Mouse (Mus musculus): ENCODE data around the gene Gm17727.
"Not testable (repeated sequence)": the region's sequence is repeated elsewhere in the genome, so short reads cannot be mapped to it uniquely, and the experiment has no call there.

The Gm17727 gene

DNA sequence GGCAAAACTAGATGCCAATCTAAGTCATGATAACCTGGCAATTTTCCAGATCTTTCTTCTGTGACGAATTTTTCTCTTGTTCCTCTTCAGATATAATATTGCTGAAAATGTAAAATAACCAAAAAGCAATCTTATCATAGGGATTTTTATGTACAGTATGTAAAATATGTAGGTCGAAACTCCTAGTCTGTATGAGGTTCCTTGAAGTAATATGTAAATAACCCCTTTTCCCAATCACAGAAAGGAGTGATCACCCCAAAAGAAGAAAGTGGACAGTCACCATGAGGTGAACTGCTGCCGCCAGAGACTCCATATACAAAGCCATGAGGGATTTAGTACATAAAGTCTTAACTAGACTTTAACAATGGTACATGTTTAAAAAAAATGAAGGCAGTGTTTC lies at the start of gene Gm17727:
TSS of gene Gm17727 (minus strand) at position 101 of the 400 bp plus-strand sequence.
- DNase-seq (ENCODE audit: low read depth, low spot score), result no peak

GRCm38 (mm10) chr9:35817881-35818280 lies 40.0 kb upstream of the Gm17727 start:
- DNase-seq (ENCODE audit: low read depth, low spot score), result not testable (repeated sequence)

GRCm38 (mm10) chr9:35798146-35798545 lies 20.2 kb upstream of the Gm17727 start:
- no peak for DNase-seq (ENCODE audit: low read depth, low spot score)

- DNase-seq (ENCODE audit: low read depth, low spot score), result no peak
Observed at GRCm38 (mm10) chr9:35790001-35790400, 12.1 kb upstream of the Gm17727 start, which contains the start of the genes Gm27235 and D730048I06Rik. Gm27235 (minus strand) TSS chr9:35790101. D730048I06Rik (minus strand) TSS chr9:35790112.

GRCm38 (mm10) chr9:35756843-35757242 lies 21.1 kb downstream of the Gm17727 start:
- no peak for DNase-seq (ENCODE audit: low read depth, low spot score)

DNA sequence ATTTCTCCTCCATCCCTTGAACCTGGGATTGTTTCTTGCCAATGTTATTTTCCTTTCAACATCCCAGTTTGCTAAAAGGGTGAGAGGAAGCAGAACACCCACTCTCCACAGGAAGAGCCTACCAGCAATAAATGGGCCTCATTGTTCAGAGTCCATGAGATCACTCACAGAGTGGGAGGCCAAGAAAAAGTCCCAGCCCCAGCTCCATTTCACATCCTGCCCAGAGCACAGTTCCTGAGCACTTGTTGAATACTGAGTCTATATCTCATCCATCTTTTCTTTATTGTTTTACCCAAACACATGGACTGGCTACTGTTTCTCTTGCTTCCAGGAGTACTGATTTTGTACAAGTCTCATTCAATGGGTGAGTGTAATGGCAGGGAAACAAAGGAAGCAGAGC lies 37.2 kb downstream of the Gm17727 start, which contains the start of gene Gm17677:
TSS of gene Gm17677 (plus strand) at position 301 of the 400 bp plus-strand sequence.
- DNase-seq (ENCODE audit: low read depth, low spot score), result no peak

Measured in CD4-positive helper T cell, adult 2 months (primary cell).